27 mouse cellular contexts compared by ENCODE assay signal in genomic region chr11:31814616-31815015, GRCm38 (mm10). TPM values are rescaled to one million over a fixed set of nuclear protein-coding genes. Genes with fewer than 3 reads are reported as not detected.
DNase-seq lines count a peak whose midpoint lies in the region; ATAC-seq and TF ChIP-seq lines count a peak whose summit lies in the region.
"Had no signal": no experiment of that assay in that cellular context is flagged by ENCODE, and none has a peak within 500 bp of the region (broad histone marks: within the 10 kb centered on the region; RNA-seq: fewer than 3 reads in every experiment).

No protein-coding gene starts in this region.

- peak; percentile 35 for DNase-seq in lung, postnatal 36 days
- no peak for DNase-seq in lung, postnatal 25 days (ENCODE audit: low spot score)
- DNase-seq in gastrocnemius, adult 2 months: no peak
- no peak for DNase-seq in hindbrain, embryonic 14.5 days (ENCODE audit: low spot score)
- DNase-seq: adrenal gland, postnatal 25 days; cerebellum, adult 9-10 months; heart, postnatal 10 days; kidney, postnatal 36 days; layer of hippocampus, adult 9-11 months; lung, adult 2 months; lung, postnatal 14 days; right cerebral cortex, adult 18-20 months; right cerebral cortex, postnatal 4 days; thymus, postnatal 25 days had no signal

- peak; percentile 18; the same call in 1 of the 2 replicates for ATAC-seq in megakaryocyte progenitor cell, adult 5-6 weeks (replicated peaks; ENCODE audit: poor library complexity)
- no peak for ATAC-seq in hindbrain, embryonic 14.5 days (ENCODE audit: low FRiP score)
- no peak for ATAC-seq in kidney, embryonic 16.5 days (ENCODE audit: low FRiP score, low TSS enrichment)
- ATAC-seq: forebrain, embryonic 16.5 days; hindbrain, postnatal 0 days; intestine, postnatal 0 days; midbrain, embryonic 16.5 days had no signal

- no peaks in the 10 kb centered on the region for H3K9me3 ChIP-seq in hindbrain, embryonic 14.5 days (ENCODE audit: control insufficient read depth, low read length)
- H3K9me3 ChIP-seq in kidney, embryonic 16.5 days (ENCODE audit: low read length): no peaks in the 10 kb centered on the region
- H3K9me3 ChIP-seq: embryonic facial prominence, embryonic 10.5 days; heart, embryonic 12.5 days; hindbrain, embryonic 10.5 days; neural tube, embryonic 13.5 days had no signal

- H3K27me3 ChIP-seq in hindbrain, embryonic 14.5 days (ENCODE audit: control insufficient read depth, insufficient read depth, low read length): no peaks in the 10 kb centered on the region
- H3K27me3 ChIP-seq in kidney, embryonic 16.5 days (ENCODE audit: insufficient read depth, low read length): no peaks in the 10 kb centered on the region
- H3K27me3 ChIP-seq: heart, embryonic 12.5 days; neural tube, embryonic 13.5 days had no signal

- H3K4me1 ChIP-seq in bone marrow, adult 2 months (ENCODE audit: control insufficient read depth, insufficient read depth, low read length): peaks cover 9% of the 10 kb centered on the region
- 0 out of 2 replicates have a peak, but pooled peaks cover 4% of the 10 kb centered on the region for H3K4me1 ChIP-seq in hindbrain, embryonic 14.5 days (replicated peaks; ENCODE audit: control insufficient read depth, insufficient read depth, low read length)
- peaks cover 9% of the 10 kb centered on the region; the same call in 1 of the 2 replicates for H3K4me1 ChIP-seq in kidney, embryonic 16.5 days (ENCODE audit: insufficient read depth, low read length)

- H3K4me2 ChIP-seq in hindbrain, embryonic 14.5 days (replicated peaks): no peak overlapping the region
- no peak overlapping the region for H3K4me2 ChIP-seq in kidney, embryonic 16.5 days (replicated peaks; ENCODE audit: low read depth, low read length)
- H3K4me2 ChIP-seq: heart, embryonic 12.5 days; neural tube, embryonic 13.5 days had no signal

- H3K27ac ChIP-seq in bone marrow, adult 2 months (ENCODE audit: control insufficient read depth, insufficient read depth, low read depth, low read length, poor library complexity): peak overlapping the region; percentile 26; the same call in 1 of the 2 replicates
- H3K27ac ChIP-seq in gastrocnemius, adult 2 months: no peak overlapping the region
- H3K27ac ChIP-seq in hindbrain, embryonic 14.5 days: no peak overlapping the region
- H3K27ac ChIP-seq in kidney, embryonic 16.5 days (ENCODE audit: low read length): no peak overlapping the region
- H3K27ac ChIP-seq: embryonic facial prominence, embryonic 10.5 days; hindbrain, embryonic 10.5 days; hindbrain, postnatal 0 days; neural tube, embryonic 13.5 days had no signal

- no peak for TF ChIP-seq POLR2A in bone marrow, adult 2 months (IDR thresholded peaks at IDR 0.05; ENCODE audit: borderline replicate concordance, control insufficient read depth, low read depth, low read length)

- 19% methylated on average over 4 of the region's 4 CpGs for WGBS in bone marrow, adult 2 months
- 95% methylated on average over 4 of the region's 4 CpGs for WGBS in hindbrain, embryonic 14.5 days
- WGBS in kidney, embryonic 16.5 days: 86% methylated on average over 4 of the region's 4 CpGs

- intact Hi-C loops in gastrocnemius, adult 2 months (cut with DNase I): no loop called here

- no peak overlapping the region for H3K9ac ChIP-seq in hindbrain, embryonic 14.5 days
- H3K9ac ChIP-seq in kidney, embryonic 16.5 days (replicated peaks; ENCODE audit: low read length): no peak overlapping the region
- H3K9ac ChIP-seq: heart, embryonic 12.5 days; neural tube, embryonic 13.5 days had no signal

- no peak for TF ChIP-seq CTCF in bone marrow, adult 2 months (IDR thresholded peaks at IDR 0.05; ENCODE audit: control insufficient read depth, insufficient read depth, low read length)
- no peak for TF ChIP-seq CTCF in gastrocnemius, adult 2 months (IDR thresholded peaks at IDR 0.05)

- no peaks in the 10 kb centered on the region for H3K36me3 ChIP-seq in hindbrain, embryonic 14.5 days (replicated peaks; ENCODE audit: control insufficient read depth, insufficient read depth)
- no peaks in the 10 kb centered on the region for H3K36me3 ChIP-seq in kidney, embryonic 16.5 days (ENCODE audit: insufficient read depth, low read length)
- H3K36me3 ChIP-seq: embryonic facial prominence, embryonic 10.5 days; heart, embryonic 12.5 days; hindbrain, embryonic 10.5 days; neural tube, embryonic 13.5 days had no signal

- H3K4me3 ChIP-seq in bone marrow, adult 2 months (replicated peaks; ENCODE audit: control insufficient read depth, low read depth, low read length): no peak overlapping the region
- H3K4me3 ChIP-seq in gastrocnemius, adult 2 months: no peak overlapping the region
- no peak overlapping the region for H3K4me3 ChIP-seq in hindbrain, embryonic 14.5 days (replicated peaks; ENCODE audit: low read length)
- H3K4me3 ChIP-seq in kidney, embryonic 16.5 days (ENCODE audit: low read length): no peak overlapping the region
- H3K4me3 ChIP-seq: embryonic facial prominence, embryonic 10.5 days; heart, embryonic 12.5 days; hindbrain, embryonic 10.5 days; left cerebral cortex, adult 2 months; myocyte; neural tube, embryonic 13.5 days had no signal

RNA-seq across cellular contexts. Expression of gene Cpeb4, which starts 57.4 kb away (rescaled TPM):
- polyA plus RNA-seq in bone marrow, adult 2 months (2011; ENCODE audit: insufficient read depth, insufficient read length, low replicate concordance, missing spikeins): 27.5 and 38.1 TPM in 2 replicates
- total RNA-seq in megakaryocyte progenitor cell, adult 5-6 weeks (2015): 9.4 and 15.3 TPM in 2 replicates
- 7.7 and 8.3 TPM in 2 replicates for total RNA-seq in megakaryocyte progenitor cell, adult 5-6 weeks (2017)
- total RNA-seq in gastrocnemius, adult 2 months (2021): 100 to 1,000 TPM in 1 of 2 experiments, 10 to 100 TPM in 1; 95.0 to 120 TPM
- polyA plus RNA-seq in hindbrain, embryonic 14.5 days (2014; fragmentation: Nextera tagmentation; extraction: Ambion mirVana): 37.6 and 40.9 TPM in 2 replicates
- polyA plus RNA-seq in kidney, embryonic 16.5 days (2015; fragmentation: Nextera tagmentation; extraction: Ambion mirVana): 4.0 and 4.3 TPM in 2 replicates
